Mouse (Mus musculus) megakaryocyte, embryonic 14.5 days (primary cell): ENCODE measurements around the gene Atg4b.

Source experiments
- FLI1 ChIP-seq: IDR thresholded peaks from 2 replicates; pipeline ENCODE4 v1.6.1; 2012; ENCODE audit warnings: low read length, inconsistent platforms, mixed read lengths
- GATA1 ChIP-seq: IDR thresholded peaks from 3 replicates; pipeline ENCODE4 v1.6.1; 2012; ENCODE audit warnings: mixed read lengths, low read length, inconsistent platforms, borderline replicate concordance

DNA sequence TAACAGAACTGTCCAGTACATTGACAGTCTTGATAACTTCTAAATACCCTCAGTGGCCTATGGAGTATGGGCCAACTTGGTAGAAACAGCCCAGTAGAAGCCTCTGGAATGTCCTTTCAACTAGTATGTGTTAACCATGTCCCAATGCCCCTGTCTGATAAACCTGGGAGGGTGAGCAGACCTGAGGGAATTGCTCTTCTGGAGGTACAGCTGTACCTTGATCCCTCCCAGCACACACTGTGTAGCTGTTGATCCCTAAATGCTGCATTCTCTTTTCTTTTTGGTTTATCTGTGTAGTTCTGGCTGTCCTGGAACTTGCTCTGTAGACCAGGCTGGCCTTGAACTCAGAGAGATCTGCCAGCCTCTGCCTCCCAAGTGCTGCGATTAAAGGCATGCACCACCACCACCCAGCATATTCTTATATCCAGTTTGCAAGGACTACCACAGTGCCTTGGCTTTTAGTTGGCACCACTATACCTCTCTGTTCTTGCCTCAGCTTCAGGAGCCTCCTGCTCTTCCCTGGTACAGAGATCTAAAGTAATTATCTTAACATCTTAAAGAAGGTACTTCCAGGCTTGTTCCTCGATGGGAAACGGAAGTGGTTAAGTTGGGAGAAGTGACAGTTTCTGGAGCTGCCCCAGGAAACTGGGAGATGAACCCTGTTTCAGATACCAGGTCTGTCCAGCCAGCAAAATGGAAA is 72.6 kb downstream of the Atg4b start:
- TF ChIP-seq FLI1 (no peak), GATA1 (no peak)
